Mouse (Mus musculus) mouse embryonic stem cell (cell line): ENCODE data around the gene Olfr13.
"Not testable (repeated sequence)": the region's sequence is repeated elsewhere in the genome, so short reads cannot be mapped to it uniquely, and the experiment has no call there.

Source experiments
- in situ Hi-C, 2 experiments: fragments of 300-500 bp; cut with MboI; formaldehyde crosslinking; loops; 1 replicate in 1 of 2; 3 replicates in 1 of 2; pipeline ENCODE4 v1.14.3; 2019 to 2020; ENCODE audit warnings: low sequenced_read_pairs in 2 of 2, low pct_unique_long_range_greater_than_20kb in 1 of 2, mixed read lengths in 1 of 2; ENCODE audit not compliant: unreplicated experiment in 1 of 2

Gene Olfr13

DNA sequence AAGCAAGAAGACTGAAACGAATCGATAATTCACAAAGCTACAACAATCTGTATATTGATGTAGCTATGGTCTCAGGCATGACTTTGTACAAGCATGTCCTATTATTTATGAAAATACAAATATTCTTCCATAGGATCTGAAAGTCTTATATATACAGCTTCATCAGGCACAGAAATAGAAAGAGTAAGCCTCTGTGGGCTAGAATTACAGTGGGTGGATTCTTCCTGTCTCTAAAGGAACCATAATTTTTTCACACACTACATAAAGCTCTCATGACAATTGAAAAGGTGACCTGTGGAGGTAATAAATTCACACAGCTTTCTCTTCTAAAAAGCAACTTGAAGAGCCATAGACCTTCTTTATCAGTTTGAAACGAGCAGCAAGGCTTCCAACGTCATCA is at the start of gene Olfr13:
Olfr13 (plus strand) TSS at position 301 of the 400 bp plus-strand sequence.
- in situ Hi-C loops = no loop called here

DNA sequence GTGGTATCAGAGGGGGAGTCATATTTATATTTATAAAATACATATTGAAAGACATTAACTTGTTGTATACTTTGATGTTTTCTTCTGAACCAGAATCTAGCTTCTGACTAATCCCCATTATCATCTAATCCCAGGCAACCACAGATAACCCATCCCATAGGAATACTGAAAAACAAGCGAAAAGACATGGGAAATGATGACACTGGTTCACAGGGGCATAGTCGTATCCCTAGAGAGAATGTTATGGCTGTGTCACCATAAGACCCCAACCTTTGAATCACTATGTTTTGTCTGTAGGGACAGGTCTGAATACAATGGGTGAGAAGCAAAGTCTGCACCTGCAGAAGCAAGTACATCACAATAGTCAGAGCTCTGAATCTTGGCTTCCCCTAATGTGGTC is 25.7 kb upstream of the Olfr13 start, which contains the start of gene Olfr237-ps1:
Olfr237-ps1 (plus strand) TSS at position 301 of the 400 bp plus-strand sequence.
- in situ Hi-C loops = not testable (repeated sequence)

DNA sequence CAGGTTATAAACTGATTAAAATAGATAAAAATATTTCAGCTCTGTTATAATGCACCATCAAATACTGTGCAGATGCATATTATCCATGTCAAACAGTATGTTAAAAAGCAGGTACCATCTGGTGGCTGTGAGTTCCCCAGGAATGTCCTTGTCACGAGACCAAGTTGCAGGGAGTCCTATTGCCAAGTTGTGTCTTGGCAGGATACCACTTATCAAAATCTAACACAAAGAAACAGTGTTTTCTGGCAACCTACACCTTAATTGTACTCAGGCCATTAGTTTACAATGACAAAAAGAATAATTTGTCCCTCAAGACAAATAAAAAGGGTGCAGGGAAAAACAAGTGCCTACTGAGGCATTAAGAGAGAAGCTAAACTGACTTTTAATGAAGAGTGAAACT is 12.4 kb upstream of the Olfr13 start:
- in situ Hi-C loops = no loop called here

DNA sequence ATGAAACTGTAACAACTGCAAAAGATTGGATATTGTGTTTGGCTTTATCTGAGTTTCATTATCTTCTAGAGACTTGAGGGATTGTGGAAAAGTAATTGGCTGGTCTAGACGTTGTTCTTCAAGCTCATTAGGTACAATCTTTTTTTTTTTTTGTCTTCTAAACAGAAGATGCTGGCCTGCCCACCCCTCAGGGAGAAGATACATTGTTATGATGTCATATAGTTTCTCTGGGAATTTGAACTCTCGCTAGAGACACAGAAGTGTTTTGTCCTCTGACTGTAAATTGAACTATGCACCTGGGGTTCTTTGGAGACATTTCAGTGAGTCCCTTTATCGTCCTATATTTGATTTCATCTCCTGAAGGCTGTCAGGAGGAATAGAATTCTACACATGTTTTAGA is 9.0 kb upstream of the Olfr13 start, which contains the start of gene Olfr437:
Olfr437 (plus strand) TSS at position 301 of the 400 bp plus-strand sequence.
- in situ Hi-C loops = no loop called here

DNA sequence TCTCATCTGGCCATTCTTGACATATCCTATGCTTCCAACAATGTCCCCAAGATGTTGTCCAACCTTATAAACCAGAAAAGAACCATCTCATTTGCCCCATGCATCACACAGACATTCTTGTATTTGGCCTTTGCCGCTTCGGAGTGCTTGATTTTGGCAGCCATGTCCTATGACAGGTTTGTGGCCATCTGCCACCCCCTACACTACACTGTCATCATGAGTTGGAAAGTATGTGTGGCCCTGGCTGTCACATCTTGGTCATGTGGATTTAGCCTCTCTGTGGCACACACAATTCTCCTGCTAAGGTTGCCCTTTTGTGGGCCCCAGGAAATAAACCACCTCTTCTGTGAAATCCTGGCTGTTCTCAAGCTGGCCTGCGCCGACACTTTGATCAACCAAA is 4.7 kb upstream of the Olfr13 start:
- in situ Hi-C loops = no loop called here

DNA sequence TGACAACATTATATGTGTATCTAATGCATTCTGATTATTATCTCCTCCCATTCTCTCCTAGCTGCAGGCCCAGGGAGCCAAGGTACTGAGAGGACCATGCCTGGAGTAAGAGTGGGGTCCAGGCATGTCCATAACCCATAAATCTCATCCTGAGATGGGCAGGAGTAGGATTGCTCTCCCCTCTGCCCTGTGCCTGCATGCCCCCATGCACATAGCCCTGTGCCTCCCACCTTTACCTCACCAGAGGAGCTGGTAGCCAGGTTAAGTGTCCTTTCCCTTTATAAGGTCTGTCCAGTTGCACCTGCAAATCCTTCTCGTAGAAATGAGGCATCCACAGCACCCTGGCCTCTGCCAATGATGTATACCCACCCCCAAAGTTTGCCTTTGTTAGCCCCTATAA is 6.2 kb downstream of the Olfr13 start:
- in situ Hi-C loops = no loop called here

DNA sequence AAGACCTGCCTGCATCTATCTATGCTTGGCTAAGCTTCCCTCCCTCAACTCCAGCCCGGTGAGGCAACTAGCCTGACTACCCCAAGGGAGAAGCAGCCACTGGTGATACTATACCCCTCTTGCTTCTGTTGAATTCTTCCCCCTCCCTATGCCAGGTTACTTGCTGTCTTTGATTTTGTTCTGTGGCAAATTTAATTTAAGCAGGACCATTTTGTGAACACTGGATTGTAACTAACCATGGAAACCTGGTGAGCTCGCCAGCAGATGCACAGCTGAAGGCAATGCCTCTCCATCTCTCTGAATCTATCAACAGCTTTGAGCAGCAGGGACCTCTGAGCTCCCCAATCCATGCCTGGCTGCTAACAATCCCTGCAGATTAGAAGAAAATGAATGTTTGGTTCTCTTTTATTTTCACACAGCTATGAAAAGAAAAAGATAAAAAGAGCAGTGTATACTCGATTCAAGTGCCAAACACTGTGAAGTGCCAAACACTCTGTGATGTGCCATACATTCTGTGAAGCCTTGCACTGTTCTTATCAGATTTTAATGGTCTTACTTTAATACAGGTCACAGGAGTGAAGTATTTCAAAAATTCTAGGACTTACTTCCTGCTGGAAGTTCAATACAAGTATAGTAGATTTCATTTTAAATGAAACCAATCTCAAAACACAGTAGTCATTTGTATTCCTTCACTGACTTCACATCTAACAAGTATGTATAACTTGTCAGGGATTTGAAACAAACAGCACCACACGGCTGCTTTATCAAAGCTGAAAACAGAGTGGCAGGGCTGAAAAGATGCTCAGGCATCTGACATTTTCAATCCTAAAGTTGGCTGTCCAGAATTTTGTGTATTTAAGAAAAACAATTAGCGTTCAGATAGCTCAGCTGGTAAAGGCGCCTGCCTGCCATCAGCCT is 6.9 kb downstream of the Olfr13 start:
- in situ Hi-C loops = no loop called here

DNA sequence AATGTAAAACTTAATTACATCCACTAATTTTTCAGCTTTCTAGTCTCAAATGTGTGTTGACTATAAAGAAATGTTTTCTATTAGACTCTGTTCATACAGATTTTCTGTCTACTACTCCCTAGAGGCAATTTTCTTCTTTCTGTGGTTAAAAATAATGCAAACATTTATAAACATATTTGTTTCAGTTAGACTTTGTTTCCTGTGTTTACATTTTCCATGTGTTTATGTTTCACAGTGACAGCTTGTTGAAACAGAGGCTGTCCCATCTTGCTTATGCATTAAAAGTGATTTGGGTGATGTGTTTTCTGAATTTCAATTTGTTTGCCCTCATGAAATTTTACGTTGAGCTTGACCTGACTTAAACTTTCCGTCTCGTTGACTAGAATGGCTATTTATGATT is 19.0 kb downstream of the Olfr13 start:
- in situ Hi-C loops = no loop called here

DNA sequence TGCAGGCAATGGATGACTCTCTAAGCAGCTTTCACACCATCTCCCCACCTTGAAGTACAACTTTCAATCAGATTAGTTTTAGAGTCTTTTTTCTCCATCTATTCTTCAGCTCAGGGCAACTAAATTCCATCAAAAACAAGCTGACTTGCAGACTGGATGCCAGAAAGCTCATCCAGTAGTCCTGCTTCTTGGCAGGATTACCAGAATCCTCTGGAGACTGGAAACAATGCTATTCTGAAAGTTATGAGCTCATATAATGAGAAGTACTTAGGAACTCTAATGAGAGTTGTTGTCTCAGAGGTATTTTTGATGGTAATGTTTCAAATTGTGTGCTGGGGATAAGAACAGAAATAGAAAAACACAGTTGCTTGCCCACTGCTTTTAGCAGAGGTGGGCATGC is 24.8 kb downstream of the Olfr13 start, which contains the start of gene Olfr435:
Olfr435 (plus strand) TSS at position 366 of the 400 bp plus-strand sequence.
- in situ Hi-C loops = no loop called here

DNA sequence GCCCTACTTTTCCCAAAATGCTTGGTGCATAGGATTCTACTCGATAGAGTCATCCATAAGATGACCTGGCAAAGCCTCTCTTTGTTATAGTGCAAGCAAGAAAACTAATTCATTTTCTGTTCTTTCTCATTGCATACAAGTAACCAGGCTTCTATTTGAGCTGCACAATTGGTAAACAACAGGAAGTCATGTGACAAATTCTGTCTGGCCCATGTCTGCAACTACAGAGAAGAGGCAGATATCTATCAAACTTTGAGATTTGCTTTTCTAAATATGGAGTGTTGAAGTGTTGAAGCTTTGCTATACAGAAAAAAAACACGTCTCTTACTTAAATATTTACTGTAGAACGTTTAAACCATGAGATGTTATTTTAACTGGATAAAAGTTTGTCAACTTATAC is 26.2 kb downstream of the Olfr13 start:
- in situ Hi-C loops = no loop called here

DNA sequence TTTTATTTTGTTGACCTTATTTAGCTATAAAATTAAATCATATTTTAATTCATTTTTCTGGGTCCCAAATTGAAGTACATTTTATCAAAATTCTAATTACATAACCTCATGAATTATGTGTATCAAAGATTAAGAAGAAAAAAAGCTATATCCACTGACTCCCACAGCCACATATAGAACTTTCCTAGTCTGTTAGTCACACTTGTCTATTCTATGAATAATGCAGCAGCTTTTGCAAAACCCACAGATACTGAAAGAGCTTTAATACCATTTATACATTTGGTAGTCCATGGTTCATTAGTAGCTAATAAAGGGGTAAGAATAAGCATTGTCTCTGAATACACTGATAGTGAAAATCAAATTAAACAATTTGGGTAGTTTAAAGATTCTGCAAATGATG is 30.8 kb downstream of the Olfr13 start:
- in situ Hi-C loops = no loop called here

DNA sequence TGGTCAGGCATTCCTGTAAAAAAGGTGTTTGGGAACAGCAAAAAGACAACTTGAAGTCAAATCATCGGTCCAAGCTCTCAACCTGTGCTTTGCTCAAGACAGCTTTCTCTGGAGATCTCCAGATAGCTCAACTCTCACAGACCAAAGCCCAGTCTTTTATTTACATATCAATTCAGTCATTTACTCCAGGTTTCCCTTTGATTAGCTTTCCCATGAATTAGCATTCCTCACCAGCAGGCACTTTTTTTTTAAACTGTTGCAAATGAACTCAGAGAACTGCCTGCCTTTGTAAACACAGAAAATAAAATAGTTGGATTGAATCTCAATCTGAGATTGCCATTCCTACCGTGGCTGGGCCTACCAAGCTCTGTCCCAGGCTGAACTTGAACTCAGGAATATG is 33.4 kb downstream of the Olfr13 start:
- in situ Hi-C loops = no loop called here

DNA sequence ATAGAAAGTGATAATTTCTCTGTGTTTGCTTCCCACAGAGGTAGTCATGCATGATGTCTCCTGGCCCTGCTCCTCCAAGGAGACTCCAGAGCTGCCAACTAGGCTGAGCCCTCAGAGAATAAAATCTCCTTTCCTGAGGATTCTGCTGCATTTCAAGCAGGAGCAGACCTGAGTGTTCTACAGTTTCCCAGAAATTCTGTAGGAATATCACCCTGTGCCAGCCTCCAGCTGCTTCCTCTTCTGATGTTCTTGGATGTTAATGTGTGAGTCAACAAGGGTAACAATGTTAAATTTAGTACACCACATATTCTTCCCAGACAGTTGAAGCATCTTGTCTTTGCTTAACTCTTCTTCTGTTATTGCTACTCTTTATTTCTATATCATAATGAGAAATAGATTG is 40.9 kb downstream of the Olfr13 start, which contains the start of gene Olfr434:
Olfr434 (plus strand) TSS at position 149 of the 400 bp plus-strand sequence.
- in situ Hi-C loops = not testable (repeated sequence)
